Mouse (Mus musculus) embryo, embryonic 11 days (tissue): Measurements from ENCODE around the gene 4930519G04Rik.
"Not testable (repeated sequence)": the region's sequence is repeated elsewhere in the genome, so short reads cannot be mapped to it uniquely, and the experiment has no call there.

ENCODE experiments used
- DNase-seq: peaks from one replicate; pipeline ENCODE4 v3.0.0-alpha.2; 2015

4930519G04Rik gene

GRCm38 (mm10) chr5:114914855-114915254, 61.4 kb downstream of the 4930519G04Rik start:
- DNase-seq = peak; percentile 11

GRCm38 (mm10) chr5:114915854-114916253, 62.4 kb downstream of the 4930519G04Rik start:
- no peak for DNase-seq

- no peak for DNase-seq
Measured at GRCm38 (mm10) chr5:114916777-114917176, 63.3 kb downstream of the 4930519G04Rik start.

- DNase-seq = not testable (repeated sequence)
Measured at GRCm38 (mm10) chr5:114917357-114917756, 63.9 kb downstream of the 4930519G04Rik start.

GRCm38 (mm10) chr5:114921551-114922365, 68.3 kb downstream of the 4930519G04Rik start:
- no peak for DNase-seq

- no peak for DNase-seq
Measured at GRCm38 (mm10) chr5:114922366-114922731, 68.9 kb downstream of the 4930519G04Rik start.

- no peak for DNase-seq
Measured at GRCm38 (mm10) chr5:114922998-114923473, 69.6 kb downstream of the 4930519G04Rik start, which contains the start of gene Oasl1. Gene Oasl1, plus strand, starts transcription at chr5:114923240.

GRCm38 (mm10) chr5:114926153-114926684, 72.8 kb downstream of the 4930519G04Rik start:
- no peak for DNase-seq

GRCm38 (mm10) chr5:114926753-114927152, 73.3 kb downstream of the 4930519G04Rik start:
- DNase-seq = no peak

- no peak for DNase-seq
Measured at GRCm38 (mm10) chr5:114931626-114932025, 78.2 kb downstream of the 4930519G04Rik start.

- no peak for DNase-seq
Measured at GRCm38 (mm10) chr5:114933206-114933605, 79.7 kb downstream of the 4930519G04Rik start.
